Mouse (Mus musculus) thymus, adult 2 months (tissue): ENCODE data around the gene Itga2. TPM values are rescaled to one million over a fixed set of nuclear protein-coding genes. Genes with fewer than 3 reads are reported as not detected.

Experiments
- DNase-seq: peaks from one replicate; pipeline ENCODE4 v3.0.0; 2021
- H3K27ac ChIP-seq: fragments of 200-500 bp; 2 replicates; pipeline ENCODE4 v1.5.1; 2012; ENCODE audit warnings: low read length, control low read depth; ENCODE audit not compliant: control insufficient read depth, insufficient read depth
- H3K27me3 ChIP-seq: fragments of 200-500 bp; 2 replicates; pipeline ENCODE4 v1.6.1; 2012; ENCODE audit warnings: mild to moderate bottlenecking, low read length, moderate library complexity, mixed read lengths; ENCODE audit not compliant: control insufficient read depth, insufficient read depth
- H3K36me3 ChIP-seq: fragments of 200-500 bp; 2 replicates; pipeline ENCODE4 v1.6.1; 2012; ENCODE audit warnings: mild to moderate bottlenecking, low read length, moderate library complexity; ENCODE audit not compliant: control insufficient read depth, insufficient read depth
- H3K4me1 ChIP-seq: fragments of 200-500 bp; replicated peaks from 2 replicates; pipeline ENCODE4 v1.6.1; 2012; ENCODE audit warnings: low read length; ENCODE audit not compliant: control insufficient read depth, insufficient read depth
- H3K4me3 ChIP-seq: fragments of 200-500 bp; 2 replicates; pipeline ENCODE4 v1.5.1; 2012; ENCODE audit warnings: mild to moderate bottlenecking, low read length, control low read depth, moderate library complexity; ENCODE audit not compliant: control insufficient read depth, insufficient read depth
- CTCF ChIP-seq: fragments of 200-500 bp; IDR thresholded peaks from 2 replicates; pipeline ENCODE4 v1.5.1; 2012; ENCODE audit warnings: mild to moderate bottlenecking, control low read depth, low read length, moderate library complexity, borderline replicate concordance; ENCODE audit not compliant: control insufficient read depth, poor library complexity, insufficient read depth; ENCODE audit errors: extremely low read depth
- POLR2A ChIP-seq: fragments of 200-500 bp; IDR thresholded peaks from 2 replicates; pipeline ENCODE4 v1.6.1; 2012; ENCODE audit warnings: mild to moderate bottlenecking, low read length, control low read depth, moderate library complexity; ENCODE audit not compliant: control insufficient read depth, poor library complexity, insufficient read depth; ENCODE audit errors: extremely low read depth
- WGBS: fragments of 180-500 bp; shearing (Covaris S2); methylation state at CpG from one replicate; pipeline ENCODE4 v1.1.7; 2018; 5-methylcytosine and 5-hydroxymethylcytosine counted together
- polyA plus RNA-seq: library from polyadenylated mRNA; depleted of rRNA; stranded (reverse); fragments of >200 nt; gene quantifications from 2 replicates; pipeline ENCODE4 v1.2.3, GENCODE M21; 2012

Itga2 gene
- polyA plus RNA-seq, 1 experiment, result 0.13 TPM

- Histone ChIP-seq H3K27me3 (no peaks in the 10 kb centered on the region), H3K4me1 (peaks cover 14% of the 10 kb centered on the region), H3K36me3 (no peaks in the 10 kb centered on the region), H3K27ac (no peak overlapping the region), H3K4me3 (no peak overlapping the region)
- DNase-seq, result no peak
- TF ChIP-seq POLR2A (no peak), CTCF (no peak)
- WGBS, result 6% methylated on average over 1 of the region's 1 CpGs
Measured at GRCm38 (mm10) chr13:114843318-114843717, 88.6 kb downstream of the Itga2 start.

GRCm38 (mm10) chr13:114840545-114840944, 91.4 kb downstream of the Itga2 start:
- H3K36me3 ChIP-seq, result no peaks in the 10 kb centered on the region

DNA sequence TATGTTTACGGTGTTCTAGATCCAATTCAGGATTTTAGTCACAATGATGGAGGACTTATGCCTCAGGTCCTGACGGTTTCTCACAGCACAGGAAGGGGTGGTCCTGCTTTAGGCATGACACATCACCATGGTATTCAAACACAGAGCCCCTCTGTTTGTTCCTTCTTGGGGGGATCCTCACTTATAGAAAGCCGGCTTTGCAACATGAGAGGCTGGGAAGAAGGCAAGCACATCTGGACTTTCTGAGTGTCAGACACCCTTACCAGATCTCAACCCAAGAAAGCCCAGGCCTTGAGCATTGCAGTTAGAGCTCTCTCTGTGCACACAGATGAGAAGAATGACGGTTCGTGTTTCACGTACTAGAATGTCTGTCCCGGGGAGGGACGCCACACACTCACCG, 92.8 kb downstream of the Itga2 start:
- TF ChIP-seq POLR2A (no peak), CTCF (no peak)
- H3K36me3 ChIP-seq, result no peaks in the 10 kb centered on the region
- no peaks in the 10 kb centered on the region for H3K4me1 ChIP-seq
- H3K4me3 ChIP-seq, result no peak overlapping the region
- no peak for DNase-seq
- WGBS, result 97% methylated on average over 9 of the region's 9 CpGs
- H3K27me3 ChIP-seq, result no peaks in the 10 kb centered on the region
- H3K27ac ChIP-seq, result no peak overlapping the region

More at GRCm38 (mm10) chr13:114840545-114840944, 91.4 kb downstream of the Itga2 start:
- 97% methylated on average over 4 of the region's 4 CpGs for WGBS
- peaks cover 10% of the 10 kb centered on the region for H3K4me1 ChIP-seq
- H3K27ac ChIP-seq, result no peak overlapping the region
- no peak overlapping the region for H3K4me3 ChIP-seq
- no peaks in the 10 kb centered on the region for H3K27me3 ChIP-seq
- DNase-seq, result no peak
- TF ChIP-seq CTCF (no peak), POLR2A (no peak)

DNA sequence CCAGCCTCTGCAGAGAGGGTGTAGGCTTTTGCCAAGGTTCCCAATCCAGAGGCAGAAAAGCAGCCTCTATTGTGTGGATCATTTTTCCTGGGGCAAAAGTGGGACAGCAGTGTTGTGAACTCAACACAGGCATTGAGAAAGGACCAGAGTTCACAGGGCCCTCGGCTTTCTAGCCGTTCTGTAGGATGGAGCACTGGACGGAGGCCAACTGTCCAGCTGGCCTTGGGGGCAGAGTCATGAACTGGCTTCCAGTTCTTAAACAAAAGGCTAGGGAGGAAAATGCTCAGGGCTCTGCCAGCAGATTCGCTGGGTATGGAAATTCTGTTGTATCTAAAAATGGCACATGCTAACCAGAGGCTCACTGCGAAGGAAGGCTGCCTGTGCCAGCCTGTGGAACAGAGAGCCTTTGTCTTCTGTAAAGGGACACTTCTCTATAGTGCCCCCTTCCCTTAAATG, 93.3 kb downstream of the Itga2 start:
- WGBS, result 94% methylated on average over 5 of the region's 5 CpGs
- TF ChIP-seq CTCF (no peak), POLR2A (no peak)
- H3K4me3 ChIP-seq, result no peak overlapping the region
- no peak for DNase-seq
- no peaks in the 10 kb centered on the region for H3K27me3 ChIP-seq
- no peaks in the 10 kb centered on the region for H3K4me1 ChIP-seq
- H3K27ac ChIP-seq, result no peak overlapping the region
- no peaks in the 10 kb centered on the region for H3K36me3 ChIP-seq

DNA sequence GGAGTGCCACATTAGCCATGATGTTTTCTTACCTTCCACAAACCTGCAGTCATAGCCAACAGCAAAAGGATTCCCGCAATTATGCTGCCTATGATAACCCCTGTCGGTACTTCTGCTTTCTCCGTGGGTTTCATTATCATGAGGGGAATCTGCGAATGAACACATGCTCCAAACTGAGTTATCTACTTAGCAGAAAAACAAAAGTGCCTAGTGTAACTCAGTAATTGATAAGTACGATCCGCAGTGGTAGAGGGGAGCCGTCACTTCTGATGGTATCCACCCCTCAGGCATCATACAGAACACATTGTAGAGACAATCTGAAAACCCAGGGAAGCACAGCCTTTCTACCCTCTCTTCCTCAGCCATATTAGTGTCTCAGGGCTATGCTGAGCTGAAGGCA, 94.8 kb downstream of the Itga2 start:
- Histone ChIP-seq H3K4me3 (no peak overlapping the region), H3K36me3 (no peaks in the 10 kb centered on the region), H3K27me3 (no peaks in the 10 kb centered on the region), H3K4me1 (no peaks in the 10 kb centered on the region), H3K27ac (no peak overlapping the region)
- no peak for DNase-seq
- 40% methylated on average over 7 of the region's 7 CpGs for WGBS
- no peak for TF ChIP-seq CTCF
- no peak for TF ChIP-seq POLR2A

DNA sequence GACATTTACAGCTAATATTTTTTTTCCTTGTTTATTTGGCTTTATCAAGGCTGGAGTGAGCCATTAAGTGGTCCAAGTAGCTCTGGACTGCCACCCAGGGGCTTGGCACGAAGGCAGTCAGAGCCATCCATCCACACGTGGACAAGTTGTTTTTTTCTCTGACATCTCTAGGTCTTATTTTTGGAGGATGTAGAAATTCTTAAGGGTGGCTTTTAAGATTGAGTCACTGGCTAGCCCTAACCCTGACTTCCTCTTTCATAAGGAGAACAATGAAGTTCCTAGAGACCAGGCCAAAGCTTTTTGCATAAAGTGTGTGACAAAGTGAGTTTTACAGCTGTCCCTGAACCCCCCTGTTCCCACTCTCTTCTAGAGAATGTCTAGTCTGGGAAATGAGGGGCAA, 97.3 kb downstream of the Itga2 start:
- no peaks in the 10 kb centered on the region for H3K4me1 ChIP-seq
- DNase-seq, result no peak

GRCm38 (mm10) chr13:114833351-114833750, 98.5 kb downstream of the Itga2 start:
- Histone ChIP-seq H3K27me3 (no peaks in the 10 kb centered on the region), H3K36me3 (peaks cover 5% of the 10 kb centered on the region; the same call in 1 of the 2 replicates), H3K4me3 (no peak overlapping the region), H3K27ac (no peak overlapping the region), H3K4me1 (no peaks in the 10 kb centered on the region)
- no peak for DNase-seq
- 97% methylated on average over 4 of the region's 4 CpGs for WGBS
- TF ChIP-seq POLR2A (no peak), CTCF (no peak)

More for the DNA sequence above, 97.3 kb downstream of the Itga2 start:
- Histone ChIP-seq H3K4me3 (no peak overlapping the region), H3K27ac (no peak overlapping the region), H3K27me3 (no peaks in the 10 kb centered on the region), H3K36me3 (peaks cover 4% of the 10 kb centered on the region; the same call in 1 of the 2 replicates)
- 28% methylated on average over 2 of the region's 2 CpGs for WGBS
- TF ChIP-seq CTCF (no peak), POLR2A (no peak)
